Comparison of ENCODE assay signal across 22 mouse cellular contexts in genomic region chr2:45058183-45058582, GRCm38 (mm10). TPM values are rescaled to one million over a fixed set of nuclear protein-coding genes. Genes with fewer than 3 reads are reported as not detected.
DNase-seq lines count a peak whose midpoint lies in the region; ATAC-seq and TF ChIP-seq lines count a peak whose summit lies in the region.
"Had no signal": no experiment of that assay in that cellular context is flagged by ENCODE, and none has a peak within 500 bp of the region (broad histone marks: within the 10 kb centered on the region; RNA-seq: fewer than 3 reads in every experiment).

No protein-coding gene starts in this region.

- H3K4me3 ChIP-seq in midbrain, embryonic 14.5 days (replicated peaks; ENCODE audit: low read depth, low read length), result no peak overlapping the region
- no peak overlapping the region for H3K4me3 ChIP-seq in midbrain, embryonic 15.5 days
- H3K4me3 ChIP-seq in liver, embryonic 14.5 days (ENCODE audit: insufficient read depth in 1 of 2, low read depth in 2 of 2, low read length in 2 of 2), result no peak overlapping the region
- H3K4me3 ChIP-seq: heart, adult 2 months; limb, embryonic 15.5 days; megakaryocyte, embryonic 14.5 days had no signal

- DNase-seq in heart, adult 11 months, result peak; percentile 82
- DNase-seq in heart, postnatal 14 days, result no peak
- peak; percentile 45 for DNase-seq in midbrain, embryonic 14.5 days
- DNase-seq in liver, embryonic 14.5 days (ENCODE audit: low read depth in 3 of 3, low spot score in 3 of 3), result no peak
- no peak for DNase-seq in cerebellum, adult 9-11 months
- DNase-seq: adrenal gland, postnatal 25 days; cerebellum, adult 11 months; cerebellum, postnatal 36 days; gastrocnemius, postnatal 14 days; heart, adult 2 months; kidney, adult 8-10 months; kidney, postnatal 4 days; layer of hippocampus, postnatal 36 days; lung, postnatal 14 days; thymus, postnatal 14 days had no signal

- H3K9ac ChIP-seq in midbrain, embryonic 14.5 days (replicated peaks; ENCODE audit: low read length), result no peak overlapping the region
- H3K9ac ChIP-seq in midbrain, embryonic 15.5 days, result no peak overlapping the region
- peak overlapping the region; percentile 25 for H3K9ac ChIP-seq in liver, embryonic 14.5 days (replicated peaks)
- H3K9ac ChIP-seq: hindbrain, embryonic 14.5 days; limb, embryonic 15.5 days had no signal

- H3K27ac ChIP-seq in midbrain, embryonic 14.5 days (replicated peaks; ENCODE audit: low read depth, low read length), result no peak overlapping the region
- H3K27ac ChIP-seq in midbrain, embryonic 15.5 days, result no peak overlapping the region
- peak overlapping the region; percentile 94 for H3K27ac ChIP-seq in liver, embryonic 14.5 days
- H3K27ac ChIP-seq: heart, adult 2 months; limb, embryonic 15.5 days had no signal

- H3K36me3 ChIP-seq in midbrain, embryonic 14.5 days (ENCODE audit: control insufficient read depth, insufficient read depth, low read length), result no peaks in the 10 kb centered on the region
- H3K36me3 ChIP-seq in midbrain, embryonic 15.5 days (replicated peaks), result no peaks in the 10 kb centered on the region
- no peaks in the 10 kb centered on the region for H3K36me3 ChIP-seq in liver, embryonic 14.5 days (replicated peaks; ENCODE audit: control insufficient read depth, insufficient read depth, low read depth)
- H3K36me3 ChIP-seq: limb, embryonic 15.5 days had no signal

- peak; percentile 5; the same call in 1 of the 2 replicates for TF ChIP-seq EP300 in liver, embryonic 14.5 days (IDR thresholded peaks at IDR 0.05; ENCODE audit: low read depth)

- no peak for ATAC-seq in midbrain, embryonic 14.5 days (ENCODE audit: low FRiP score, low TSS enrichment)
- ATAC-seq in midbrain, embryonic 15.5 days (replicated peaks), result no peak
- peak; percentile 52; the same call in 1 of the 2 replicates for ATAC-seq in liver, embryonic 14.5 days (ENCODE audit: insufficient read depth)
- no peak for ATAC-seq in monocyte, adult 5-6 weeks (replicated peaks; ENCODE audit: insufficient number of reproducible peaks, low FRiP score, low TSS enrichment, poor library complexity, severe bottlenecking)
- ATAC-seq: CD4-positive, CD25-positive, alpha-beta regulatory T cell, adult 4 months had no signal

- intact Hi-C loops in heart, postnatal 14 days (cut with DNase I), result no loop called here

- no peak overlapping the region for H3K4me2 ChIP-seq in midbrain, embryonic 14.5 days (ENCODE audit: low read length)
- no peak overlapping the region for H3K4me2 ChIP-seq in midbrain, embryonic 15.5 days
- H3K4me2 ChIP-seq in liver, embryonic 14.5 days (ENCODE audit: low read depth), result peak overlapping the region; percentile 73
- H3K4me2 ChIP-seq: hindbrain, embryonic 14.5 days; limb, embryonic 15.5 days had no signal

- 47% methylated on average over 9 of the region's 9 CpGs for whole genome bisulfite sequencing in midbrain, embryonic 14.5 days
- WGBS in midbrain, embryonic 15.5 days, result 53% methylated on average over 9 of the region's 9 CpGs
- 33% methylated on average over 9 of the region's 9 CpGs for WGBS in liver, embryonic 14.5 days (ENCODE audit: insufficient replicate concordance)

- no peaks in the 10 kb centered on the region for H3K27me3 ChIP-seq in midbrain, embryonic 14.5 days (ENCODE audit: control insufficient read depth, insufficient read depth, low read length)
- H3K27me3 ChIP-seq in midbrain, embryonic 15.5 days (replicated peaks), result no peaks in the 10 kb centered on the region
- H3K27me3 ChIP-seq in liver, embryonic 14.5 days (ENCODE audit: control insufficient read depth, insufficient read depth, low read length), result no peaks in the 10 kb centered on the region
- H3K27me3 ChIP-seq: limb, embryonic 15.5 days; megakaryocyte, embryonic 14.5 days had no signal

- TF ChIP-seq CTCF in liver, embryonic 14.5 days (IDR thresholded peaks at IDR 0.05; ENCODE audit: low read depth), result no peak

- H3K4me1 ChIP-seq in midbrain, embryonic 14.5 days (ENCODE audit: control insufficient read depth, insufficient read depth, low read length), result peaks cover 15% of the 10 kb centered on the region
- peaks cover 32% of the 10 kb centered on the region for H3K4me1 ChIP-seq in midbrain, embryonic 15.5 days
- H3K4me1 ChIP-seq in liver, embryonic 14.5 days (replicated peaks; ENCODE audit: control insufficient read depth in 2 of 2, insufficient read depth in 2 of 2, low read length in 1 of 2), result peaks cover 57 to 60% of the 10 kb centered on the region in 2 experiments

- H3K9me3 ChIP-seq in midbrain, embryonic 14.5 days (ENCODE audit: control insufficient read depth, low read length), result no peaks in the 10 kb centered on the region
- H3K9me3 ChIP-seq in midbrain, embryonic 15.5 days, result no peaks in the 10 kb centered on the region
- no peaks in the 10 kb centered on the region for H3K9me3 ChIP-seq in liver, embryonic 14.5 days (ENCODE audit: control insufficient read depth, low read length)
- H3K9me3 ChIP-seq: G1E; limb, embryonic 15.5 days; megakaryocyte, embryonic 14.5 days had no signal

RNA-seq across cellular contexts. Expression of gene Zeb2, which starts 59.0 kb away (rescaled TPM):
- total RNA-seq in heart, postnatal 14 days (2021), result 10 to 100 TPM; 51.3 to 58.5 TPM
- polyA plus RNA-seq in midbrain, embryonic 14.5 days (2014; fragmentation: Nextera tagmentation; extraction: Ambion mirVana), result 25.5 and 32.3 TPM in 2 replicates
- 30.8 and 31.5 TPM in 2 replicates for polyA plus RNA-seq in midbrain, embryonic 15.5 days (2015; fragmentation: Nextera tagmentation; extraction: Ambion mirVana)
- 3.9 and 5.7 TPM in 2 replicates for polyA plus RNA-seq in liver, embryonic 14.5 days (2012; rRNA removed)
- 9.9 and 11.4 TPM in 2 replicates for polyA plus RNA-seq in liver, embryonic 14.5 days (2014; fragmentation: Nextera tagmentation; extraction: Ambion mirVana)
- total RNA-seq in monocyte, adult 5-6 weeks (2017), result 284 to 428 TPM (median 338 TPM) in 3 replicates

Comparison
In these comparisons a context has a peak if more than half of its experiments do, and no peak if none do; other contexts are left out.
1. DNase-seq: peak in heart, adult 11 months (single experiment) and midbrain, embryonic 14.5 days (single experiment); none in heart, postnatal 14 days (0 of 2), liver, embryonic 14.5 days (0 of 3) and cerebellum, adult 9-11 months (single experiment).